Mouse (Mus musculus): Measurements from ENCODE around the gene Xpo4. TPM values are rescaled to one million over a fixed set of nuclear protein-coding genes. Genes with fewer than 3 reads are reported as not detected.

Xpo4 gene
- polyA plus RNA-seq, 1 experiment from 2014 or later: 15.5 TPM

DNA sequence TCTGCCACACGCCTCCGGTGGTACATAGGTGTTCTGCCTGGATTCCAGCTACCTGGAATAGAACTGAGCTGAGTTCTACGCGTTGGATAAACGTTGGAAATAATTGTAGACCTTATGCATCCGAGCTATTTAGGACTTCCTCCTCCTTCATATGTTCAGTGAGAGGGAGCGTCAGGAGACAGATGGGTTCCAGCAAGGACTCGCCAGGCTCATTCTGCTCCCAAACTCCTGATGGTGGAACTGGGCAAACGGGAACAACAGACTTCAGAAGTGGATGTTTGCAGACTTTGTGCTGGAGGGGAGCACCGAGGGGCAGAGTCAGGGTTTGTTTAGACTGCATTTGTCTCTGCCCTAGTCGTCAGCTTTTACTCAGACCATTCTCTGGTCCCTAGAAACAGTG is 124.5 kb downstream of the Xpo4 start:
- no peak overlapping the region for H3K27ac ChIP-seq
- no peak overlapping the region for H3K4me3 ChIP-seq (replicated peaks; ENCODE audit: low read length)
- no peak for ATAC-seq (ENCODE audit: low FRiP score)
- no peak overlapping the region for H3K4me2 ChIP-seq (replicated peaks)
- DNase-seq (ENCODE audit: low spot score): no peak
- 93% methylated on average over 11 of the region's 11 CpGs for WGBS
- 0 out of 2 replicates have a peak, but pooled peaks cover 15% of the 10 kb centered on the region for H3K36me3 ChIP-seq (replicated peaks; ENCODE audit: control insufficient read depth, insufficient read depth)
- no peaks in the 10 kb centered on the region for H3K27me3 ChIP-seq (ENCODE audit: control insufficient read depth, insufficient read depth, low read length)
- H3K9ac ChIP-seq: no peak overlapping the region
- H3K4me1 ChIP-seq (replicated peaks; ENCODE audit: control insufficient read depth, insufficient read depth, low read length): peaks cover 7% of the 10 kb centered on the region
- H3K9me3 ChIP-seq (ENCODE audit: control insufficient read depth, low read length): peaks cover 9% of the 10 kb centered on the region; the same call in 1 of the 2 replicates

DNA sequence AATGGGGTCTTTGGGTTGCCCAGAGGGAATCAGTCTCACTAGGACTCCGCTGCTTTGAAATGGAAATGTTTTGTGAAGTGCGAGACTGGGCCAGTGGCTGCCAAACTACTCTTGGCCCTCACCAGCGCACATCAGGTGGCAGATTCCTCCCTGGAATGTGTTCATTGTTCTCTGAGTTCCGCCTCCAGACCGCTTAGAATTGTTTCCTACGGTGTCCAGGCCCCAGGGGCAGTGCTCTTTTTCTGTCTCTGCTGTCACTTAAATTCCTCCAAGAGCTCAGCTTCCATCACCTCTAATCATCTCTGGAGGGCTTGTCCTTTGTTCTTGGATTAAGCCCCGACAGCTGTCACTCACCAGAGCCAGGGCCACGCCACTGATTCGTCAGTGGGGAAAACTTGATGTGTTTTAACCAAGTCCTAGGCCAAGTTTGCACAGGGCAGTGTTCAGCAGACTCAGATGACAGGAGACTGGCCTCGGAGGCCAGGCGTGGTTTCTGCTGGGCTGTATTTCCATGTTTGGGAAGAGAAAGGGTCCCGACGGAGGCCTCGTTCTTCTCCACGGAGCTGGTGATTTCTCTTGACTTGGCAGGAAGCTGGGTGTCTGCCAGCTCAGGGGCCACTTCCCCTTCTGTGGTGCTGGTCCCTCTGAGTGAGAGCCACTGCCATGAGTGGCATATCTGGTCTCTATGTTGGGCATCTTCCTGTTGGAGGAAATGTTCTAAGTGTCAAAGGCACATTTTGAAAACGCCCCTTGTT is 127.8 kb downstream of the Xpo4 start:
- Histone ChIP-seq H3K27ac (no peak overlapping the region), H3K36me3 (replicated peaks; ENCODE audit: control insufficient read depth, insufficient read depth) (0 out of 2 replicates have a peak, but pooled peaks cover 3% of the 10 kb centered on the region), H3K9ac (no peak overlapping the region), H3K4me2 (replicated peaks) (no peak overlapping the region; the same call in 1 of the 2 replicates), H3K4me1 (replicated peaks; ENCODE audit: control insufficient read depth, insufficient read depth, low read length) (peaks cover 22% of the 10 kb centered on the region), H3K27me3 (ENCODE audit: control insufficient read depth, insufficient read depth, low read length) (peaks cover 5% of the 10 kb centered on the region; the same call in 1 of the 2 replicates), H3K9me3 (ENCODE audit: control insufficient read depth, low read length) (peaks cover 8% of the 10 kb centered on the region; the same call in 1 of the 2 replicates), H3K4me3 (replicated peaks; ENCODE audit: low read length) (no peak overlapping the region)
- peak; percentile 10; the same call in 1 of the 2 replicates for ATAC-seq (ENCODE audit: low FRiP score)
- no peak for DNase-seq (ENCODE audit: low spot score)
- 8% methylated on average over 16 of the region's 16 CpGs for WGBS

DNA sequence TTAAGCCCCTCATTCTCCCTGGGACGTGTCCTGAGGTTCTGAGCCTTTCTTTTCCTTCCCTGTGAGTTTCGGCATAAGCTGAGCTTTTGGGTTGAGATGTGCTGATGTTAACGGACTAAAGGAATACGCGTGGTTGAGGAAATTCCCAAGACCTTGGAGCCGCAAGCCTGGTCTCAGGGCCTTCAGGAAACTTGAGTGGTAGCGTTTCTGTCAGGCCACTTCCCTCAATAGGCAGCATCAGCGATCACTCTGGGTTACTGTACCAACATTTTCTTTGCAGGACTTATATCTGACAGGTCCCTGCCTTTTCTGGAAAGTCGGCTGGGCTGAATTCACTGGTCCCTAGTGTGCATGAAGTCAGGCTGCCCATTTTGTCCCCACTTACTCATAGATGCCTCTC is 128.4 kb downstream of the Xpo4 start:
- no peak for DNase-seq (ENCODE audit: low spot score)
- Histone ChIP-seq H3K27ac (no peak overlapping the region), H3K9me3 (ENCODE audit: control insufficient read depth, low read length) (peaks cover 1% of the 10 kb centered on the region; the same call in 1 of the 2 replicates), H3K4me1 (replicated peaks; ENCODE audit: control insufficient read depth, insufficient read depth, low read length) (peaks cover 22% of the 10 kb centered on the region), H3K4me2 (replicated peaks) (no peak overlapping the region), H3K9ac (no peak overlapping the region), H3K27me3 (ENCODE audit: control insufficient read depth, insufficient read depth, low read length) (peaks cover 5% of the 10 kb centered on the region; the same call in 1 of the 2 replicates), H3K36me3 (replicated peaks; ENCODE audit: control insufficient read depth, insufficient read depth) (no peaks in the 10 kb centered on the region), H3K4me3 (replicated peaks; ENCODE audit: low read length) (no peak overlapping the region)
- WGBS: 32% methylated on average over 9 of the region's 9 CpGs
- ATAC-seq (ENCODE audit: low FRiP score): no peak

DNA sequence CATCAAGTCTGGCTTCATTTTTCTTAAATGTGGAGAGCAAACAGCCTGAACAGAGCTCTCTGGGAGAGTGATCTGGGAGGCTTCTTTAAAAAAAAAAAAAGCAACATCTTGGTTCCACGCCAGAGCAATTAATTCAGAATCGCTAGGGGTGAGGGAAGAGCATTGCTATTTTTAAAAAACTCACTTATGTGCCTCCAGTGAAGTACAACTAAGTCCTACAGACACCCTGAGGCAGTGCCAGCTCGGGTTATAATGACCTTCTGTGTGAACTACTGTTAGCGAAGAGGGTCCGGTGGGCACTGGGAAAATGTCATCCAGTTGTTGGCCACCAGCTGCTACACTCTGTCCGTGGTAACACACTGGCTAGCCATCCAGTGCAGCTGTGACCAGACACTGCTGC is 129.6 kb downstream of the Xpo4 start:
- Histone ChIP-seq H3K9ac (no peak overlapping the region), H3K36me3 (replicated peaks; ENCODE audit: control insufficient read depth, insufficient read depth) (no peaks in the 10 kb centered on the region), H3K9me3 (ENCODE audit: control insufficient read depth, low read length) (no peaks in the 10 kb centered on the region), H3K27me3 (ENCODE audit: control insufficient read depth, insufficient read depth, low read length) (peaks cover 5% of the 10 kb centered on the region; the same call in 1 of the 2 replicates), H3K27ac (no peak overlapping the region), H3K4me1 (replicated peaks; ENCODE audit: control insufficient read depth, insufficient read depth, low read length) (peaks cover 22% of the 10 kb centered on the region), H3K4me3 (replicated peaks; ENCODE audit: low read length) (no peak overlapping the region), H3K4me2 (replicated peaks) (no peak overlapping the region)
- WGBS: 46% methylated on average over 6 of the region's 6 CpGs
- ATAC-seq (ENCODE audit: low FRiP score) (no peak), DNase-seq (ENCODE audit: low spot score) (no peak)

DNA sequence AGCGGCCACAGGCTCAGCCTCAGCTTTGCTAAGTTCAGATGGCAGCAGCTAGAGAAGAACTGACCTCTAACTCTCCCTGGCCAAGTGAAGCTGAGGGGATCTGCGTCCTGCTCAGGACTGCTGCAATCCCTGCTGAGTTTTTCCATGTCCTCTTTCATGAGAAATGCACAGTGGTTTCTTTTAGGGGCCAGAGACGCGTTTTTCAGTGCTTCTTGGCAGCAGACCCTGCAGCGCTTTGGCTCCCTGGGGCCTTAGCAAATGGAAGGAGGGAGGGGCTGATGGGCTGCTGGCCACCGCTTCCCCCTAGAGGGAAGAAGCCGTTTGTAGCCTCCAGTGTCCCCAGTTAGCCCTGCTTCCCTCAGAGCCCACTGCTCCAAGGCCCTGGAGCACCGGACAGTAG is 130.3 kb downstream of the Xpo4 start:
- WGBS: 10% methylated on average over 8 of the region's 8 CpGs
- H3K9me3 ChIP-seq (ENCODE audit: control insufficient read depth, low read length): no peaks in the 10 kb centered on the region
- DNase-seq (ENCODE audit: low spot score): peak; percentile 46
- peak overlapping the region; percentile 24; the same call in 1 of the 2 replicates for H3K9ac ChIP-seq
- no peak overlapping the region for H3K4me3 ChIP-seq (replicated peaks; ENCODE audit: low read length)
- 0 out of 2 replicates have a peak, but pooled peaks have one; percentile 15 for ATAC-seq (ENCODE audit: low FRiP score)
- H3K4me2 ChIP-seq (replicated peaks): 0 out of 2 replicates have a peak overlapping the region, but pooled peaks have one; percentile 7
- H3K4me1 ChIP-seq (replicated peaks; ENCODE audit: control insufficient read depth, insufficient read depth, low read length): peaks cover 22% of the 10 kb centered on the region
- H3K27ac ChIP-seq: peak overlapping the region; percentile 7; the same call in 1 of the 2 replicates
- H3K36me3 ChIP-seq (replicated peaks; ENCODE audit: control insufficient read depth, insufficient read depth): no peaks in the 10 kb centered on the region
- peaks cover 5% of the 10 kb centered on the region; the same call in 1 of the 2 replicates for H3K27me3 ChIP-seq (ENCODE audit: control insufficient read depth, insufficient read depth, low read length)

DNA sequence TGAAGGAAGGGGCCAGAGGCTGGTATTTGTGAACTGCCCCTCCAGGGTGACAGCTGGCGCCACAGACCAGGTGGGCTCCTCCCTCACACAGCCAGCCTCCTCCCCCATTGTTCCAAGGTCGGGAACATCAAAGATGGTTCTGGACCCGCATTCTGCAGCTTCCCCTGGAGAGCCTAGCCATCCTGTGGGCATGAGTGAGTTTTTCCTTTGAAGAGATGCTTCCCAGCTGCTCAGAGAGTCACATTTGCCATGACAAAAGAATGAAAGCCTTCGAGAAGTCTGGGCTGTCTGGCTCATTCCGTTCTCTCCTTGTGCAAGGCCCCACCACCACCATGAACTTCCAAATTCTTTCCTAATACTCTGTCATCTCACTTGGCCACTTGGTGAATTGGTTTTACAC is 130.9 kb downstream of the Xpo4 start:
- Histone ChIP-seq H3K27me3 (ENCODE audit: control insufficient read depth, insufficient read depth, low read length) (peaks cover 5% of the 10 kb centered on the region; the same call in 1 of the 2 replicates), H3K27ac (peak overlapping the region; percentile 7; the same call in 1 of the 2 replicates), H3K9me3 (ENCODE audit: control insufficient read depth, low read length) (no peaks in the 10 kb centered on the region), H3K9ac (peak overlapping the region; percentile 24; the same call in 1 of the 2 replicates), H3K4me2 (replicated peaks) (0 out of 2 replicates have a peak overlapping the region, but pooled peaks have one; percentile 7), H3K36me3 (replicated peaks; ENCODE audit: control insufficient read depth, insufficient read depth) (no peaks in the 10 kb centered on the region), H3K4me3 (replicated peaks; ENCODE audit: low read length) (no peak overlapping the region), H3K4me1 (replicated peaks; ENCODE audit: control insufficient read depth, insufficient read depth, low read length) (peaks cover 22% of the 10 kb centered on the region)
- WGBS: 6% methylated on average over 5 of the region's 5 CpGs
- DNase-seq (ENCODE audit: low spot score): no peak
- ATAC-seq (ENCODE audit: low FRiP score): no peak

DNA sequence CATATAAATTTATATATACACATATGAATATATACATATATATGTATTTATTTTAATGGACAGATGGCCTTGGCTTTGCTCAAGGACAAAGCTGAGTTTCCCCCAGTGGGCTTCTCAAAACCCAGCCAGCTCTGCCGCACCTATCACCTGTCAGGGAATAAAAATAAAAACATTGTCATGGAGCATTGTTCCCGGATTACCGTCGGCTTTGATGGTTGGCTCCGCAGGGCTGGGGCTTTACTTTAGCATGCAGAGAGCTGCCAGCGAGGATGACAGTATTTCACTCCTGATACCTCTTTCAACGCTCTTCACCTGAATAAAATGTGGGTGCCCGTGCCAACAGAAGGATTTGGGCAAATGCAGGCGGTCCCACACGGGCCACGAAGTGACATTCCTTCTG is 131.4 kb downstream of the Xpo4 start:
- Histone ChIP-seq H3K27ac (no peak overlapping the region), H3K4me3 (replicated peaks; ENCODE audit: low read length) (no peak overlapping the region), H3K9ac (no peak overlapping the region), H3K27me3 (ENCODE audit: control insufficient read depth, insufficient read depth, low read length) (peaks cover 5% of the 10 kb centered on the region; the same call in 1 of the 2 replicates), H3K4me2 (replicated peaks) (no peak overlapping the region), H3K4me1 (replicated peaks; ENCODE audit: control insufficient read depth, insufficient read depth, low read length) (peaks cover 22% of the 10 kb centered on the region), H3K36me3 (replicated peaks; ENCODE audit: control insufficient read depth, insufficient read depth) (no peaks in the 10 kb centered on the region), H3K9me3 (ENCODE audit: control insufficient read depth, low read length) (no peaks in the 10 kb centered on the region)
- 16% methylated on average over 11 of the region's 11 CpGs for WGBS
- ATAC-seq (ENCODE audit: low FRiP score): no peak
- DNase-seq (ENCODE audit: low spot score): no peak

DNA sequence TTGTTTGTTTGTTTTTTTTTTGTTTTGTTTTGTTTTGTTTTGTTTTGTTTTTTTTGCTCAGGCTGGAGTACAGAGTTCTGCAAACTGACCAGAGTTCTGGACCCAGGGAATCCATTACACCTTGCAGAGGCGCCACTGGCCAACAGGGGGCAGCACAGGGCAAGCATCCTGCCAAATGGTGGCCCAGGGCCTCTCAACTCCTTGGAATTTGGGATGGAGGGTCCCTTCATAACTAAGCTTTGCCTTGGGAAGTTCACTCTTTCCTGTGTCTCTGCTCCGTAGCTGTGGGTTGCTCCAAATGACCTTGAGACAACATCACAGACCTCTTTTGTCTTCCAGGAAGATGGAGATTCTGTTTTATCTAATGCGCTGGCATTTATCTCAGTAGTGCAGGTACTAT is 132.0 kb downstream of the Xpo4 start:
- H3K4me1 ChIP-seq (replicated peaks; ENCODE audit: control insufficient read depth, insufficient read depth, low read length): peaks cover 22% of the 10 kb centered on the region
- WGBS: 41% methylated on average over 3 of the region's 3 CpGs
- DNase-seq (ENCODE audit: low spot score) (no peak), ATAC-seq (ENCODE audit: low FRiP score) (no peak)
- H3K27me3 ChIP-seq (ENCODE audit: control insufficient read depth, insufficient read depth, low read length): peaks cover 5% of the 10 kb centered on the region; the same call in 1 of the 2 replicates
- H3K9me3 ChIP-seq (ENCODE audit: control insufficient read depth, low read length): no peaks in the 10 kb centered on the region
- H3K4me3 ChIP-seq (replicated peaks; ENCODE audit: low read length): no peak overlapping the region
- H3K9ac ChIP-seq: no peak overlapping the region
- H3K36me3 ChIP-seq (replicated peaks; ENCODE audit: control insufficient read depth, insufficient read depth): no peaks in the 10 kb centered on the region
- H3K27ac ChIP-seq: no peak overlapping the region
- H3K4me2 ChIP-seq (replicated peaks): no peak overlapping the region

DNA sequence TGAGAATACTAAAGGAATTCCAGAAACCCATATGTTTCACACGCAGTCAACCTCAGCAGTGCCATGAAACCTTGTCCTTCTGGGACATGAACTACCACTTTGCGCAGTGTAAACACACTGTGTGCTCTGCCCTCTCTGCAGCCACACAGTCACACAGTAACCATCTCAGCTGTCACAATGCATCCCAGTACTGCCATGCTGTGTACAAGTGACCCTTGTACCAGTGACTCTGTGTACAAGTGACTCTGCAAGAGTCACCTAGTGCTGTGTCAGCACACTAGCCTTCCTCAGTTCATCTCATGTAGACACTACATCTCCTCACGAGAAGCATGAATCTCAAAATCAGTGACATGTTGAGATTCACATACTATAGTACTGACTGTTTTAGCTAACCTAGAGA is 132.7 kb downstream of the Xpo4 start:
- ATAC-seq (ENCODE audit: low FRiP score) (no peak), DNase-seq (ENCODE audit: low spot score) (no peak)
- 92% methylated on average over 3 of the region's 3 CpGs for whole genome bisulfite sequencing
- Histone ChIP-seq H3K9me3 (ENCODE audit: control insufficient read depth, low read length) (no peaks in the 10 kb centered on the region), H3K4me2 (replicated peaks) (no peak overlapping the region), H3K27me3 (ENCODE audit: control insufficient read depth, insufficient read depth, low read length) (peaks cover 5% of the 10 kb centered on the region; the same call in 1 of the 2 replicates), H3K36me3 (replicated peaks; ENCODE audit: control insufficient read depth, insufficient read depth) (no peaks in the 10 kb centered on the region), H3K4me3 (replicated peaks; ENCODE audit: low read length) (no peak overlapping the region), H3K9ac (no peak overlapping the region), H3K4me1 (replicated peaks; ENCODE audit: control insufficient read depth, insufficient read depth, low read length) (peaks cover 17% of the 10 kb centered on the region), H3K27ac (no peak overlapping the region)
